Mouse (Mus musculus) kidney, postnatal 25 days (tissue): ENCODE data around the gene Dlx5.
A peak's percentile ranks its signal among the peaks of the same experiment; 100 is the strongest.

Experiments
- DNase-seq, 2 experiments: peaks; one replicate each; pipeline ENCODE4 v3.0.0; 2021; ENCODE audit warnings: mixed read lengths in 2 of 2

Gene Dlx5

GRCm38 (mm10) chr6:6881638-6882190, at the start of gene Dlx5:
Dlx5 (minus strand) TSS chr6:6882085.
- DNase-seq, result peak; percentile 25 to 48

- no peak for DNase-seq
These were observed 49.6 kb upstream of the Dlx5 start for GRCm38 (mm10) chr6:6931507-6931906.

GRCm38 (mm10) chr6:6930831-6931230, 48.9 kb upstream of the Dlx5 start:
- no peak for DNase-seq

GRCm38 (mm10) chr6:6925264-6925663, 43.4 kb upstream of the Dlx5 start:
- no peak for DNase-seq

- DNase-seq, result no peak
These were observed 35.4 kb upstream of the Dlx5 start for GRCm38 (mm10) chr6:6917334-6917733.

- DNase-seq, result no peak
These were observed 33.6 kb upstream of the Dlx5 start for GRCm38 (mm10) chr6:6915526-6915915.

GRCm38 (mm10) chr6:6914849-6915525, 33.1 kb upstream of the Dlx5 start:
- peak in 1 of 2 experiments; percentile 62 for DNase-seq

GRCm38 (mm10) chr6:6914304-6914703, 32.4 kb upstream of the Dlx5 start:
- DNase-seq, result no peak

GRCm38 (mm10) chr6:6909586-6909985, 27.7 kb upstream of the Dlx5 start:
- peak; percentile 66 to 67 for DNase-seq

- no peak for DNase-seq
These were observed 8.2 kb upstream of the Dlx5 start for GRCm38 (mm10) chr6:6890047-6890446.

- no peak for DNase-seq
These were observed 4.3 kb upstream of the Dlx5 start for GRCm38 (mm10) chr6:6886225-6886624.

- peak; percentile 43 to 59 for DNase-seq
These were observed 3.0 kb upstream of the Dlx5 start for GRCm38 (mm10) chr6:6884897-6885296.

- no peak for DNase-seq
These were observed 447 bp upstream of the Dlx5 start for GRCm38 (mm10) chr6:6882266-6882797.

- peak in 1 of 2 experiments; percentile 39 for DNase-seq
These were observed 709 bp downstream of the Dlx5 start for GRCm38 (mm10) chr6:6881115-6881637.

- no peak for DNase-seq
These were observed 1.3 kb downstream of the Dlx5 start for GRCm38 (mm10) chr6:6880361-6881114.

GRCm38 (mm10) chr6:6879371-6880325, 2.2 kb downstream of the Dlx5 start:
- peak; percentile 32 to 59 for DNase-seq

GRCm38 (mm10) chr6:6878841-6879291, 3.0 kb downstream of the Dlx5 start:
- no peak for DNase-seq

- DNase-seq, result peak in 1 of 2 experiments; percentile 37
These were observed 3.7 kb downstream of the Dlx5 start for GRCm38 (mm10) chr6:6877981-6878840.

- no peak for DNase-seq
These were observed 4.5 kb downstream of the Dlx5 start for GRCm38 (mm10) chr6:6877346-6877910.

GRCm38 (mm10) chr6:6876731-6877130, 5.2 kb downstream of the Dlx5 start:
- DNase-seq, result no peak

GRCm38 (mm10) chr6:6876231-6876630, 5.7 kb downstream of the Dlx5 start:
- DNase-seq, result no peak
